Mouse (Mus musculus): Measurements from ENCODE around the gene Stk36. TPM values are rescaled to one million over a fixed set of nuclear protein-coding genes. Genes with fewer than 3 reads are reported as not detected.

The Stk36 gene
- 25.7 and 27.9 TPM in 2 replicates for polyA plus RNA-seq (2015; fragmentation: Nextera tagmentation; extraction: Ambion mirVana)

GRCm38 (mm10) chr1:74601267-74601962 lies at the start of gene Stk36, which contains the start of gene Rnf25:
Stk36 (plus strand) TSS chr1:74601445.
Rnf25 (minus strand) TSS chr1:74601397.
- Histone ChIP-seq H3K36me3 (peaks cover 33% of the 10 kb centered on the region), H3K4me2 (replicated peaks) (peak within 1 kb of the TSS; percentile 78), H3K27ac (replicated peaks) (peak within 1 kb of the TSS; percentile 64), H3K9ac (replicated peaks) (peak within 1 kb of the TSS; percentile 87), H3K4me3 (peak within 1 kb of the TSS; percentile 90), H3K9me3 (no peaks in the 10 kb centered on the region), H3K4me1 (peaks cover 27% of the 10 kb centered on the region), H3K27me3 (no peaks in the 10 kb centered on the region)
- 8% methylated on average over 25 of the region's 25 CpGs for WGBS
- peak; percentile 95 for ATAC-seq (replicated peaks)

DNA sequence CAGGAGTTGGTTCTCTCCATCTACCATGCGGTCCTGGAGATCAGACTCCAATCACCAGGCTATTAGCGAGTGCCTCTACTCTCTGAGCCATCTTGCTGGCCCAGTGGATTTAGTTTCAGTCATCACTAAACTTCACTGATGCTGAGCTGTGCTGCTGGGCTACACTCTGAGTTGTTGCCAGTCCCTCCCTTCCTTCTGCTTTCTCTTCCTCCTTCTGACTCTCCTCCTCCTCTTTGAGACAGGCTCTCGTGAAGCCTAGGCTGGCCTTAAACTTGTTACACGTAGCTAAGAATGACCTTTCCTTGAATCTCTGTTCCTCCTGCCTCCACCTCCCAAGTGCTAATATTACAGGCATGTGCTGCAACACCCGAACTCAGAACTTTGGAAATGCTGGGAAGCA lies 42.2 kb upstream of the Stk36 start:
- H3K36me3 ChIP-seq, result peaks cover 5% of the 10 kb centered on the region; the same call in 1 of the 2 replicates
- no peak overlapping the region for H3K4me2 ChIP-seq (replicated peaks)
- H3K27me3 ChIP-seq, result no peaks in the 10 kb centered on the region
- H3K9me3 ChIP-seq, result no peaks in the 10 kb centered on the region
- H3K9ac ChIP-seq (replicated peaks), result no peak overlapping the region
- no peak for ATAC-seq (replicated peaks)
- H3K27ac ChIP-seq (replicated peaks), result no peak overlapping the region
- no peak overlapping the region for H3K4me3 ChIP-seq
- no peaks in the 10 kb centered on the region for H3K4me1 ChIP-seq
- WGBS, result 87% methylated on average over 5 of the region's 5 CpGs

DNA sequence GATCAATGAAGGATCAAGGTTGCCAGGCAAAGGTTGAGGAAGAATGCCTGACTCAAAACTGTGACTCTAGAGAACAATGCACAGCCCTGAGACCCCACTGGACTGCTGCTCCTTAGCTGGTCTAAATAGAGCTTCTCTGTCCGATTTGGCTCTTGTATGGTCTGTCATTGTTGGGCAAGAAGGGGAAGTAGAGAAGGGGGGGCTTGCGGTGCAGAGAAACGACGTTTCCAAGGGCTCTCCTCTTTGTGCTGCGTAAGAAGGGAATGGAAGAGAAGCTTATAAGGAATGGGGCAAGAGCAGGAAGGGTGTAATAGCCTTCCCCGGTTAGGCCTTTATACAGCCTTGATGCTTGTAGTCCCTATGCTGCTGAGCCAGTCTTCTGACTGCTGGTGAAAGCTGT lies 35.4 kb upstream of the Stk36 start:
- Histone ChIP-seq H3K27ac (replicated peaks) (no peak overlapping the region), H3K4me1 (no peaks in the 10 kb centered on the region), H3K27me3 (no peaks in the 10 kb centered on the region), H3K9me3 (no peaks in the 10 kb centered on the region), H3K4me3 (no peak overlapping the region), H3K9ac (replicated peaks) (no peak overlapping the region), H3K4me2 (replicated peaks) (no peak overlapping the region), H3K36me3 (peaks cover 67% of the 10 kb centered on the region)
- no peak for ATAC-seq (replicated peaks)
- 71% methylated on average over 6 of the region's 6 CpGs for WGBS

DNA sequence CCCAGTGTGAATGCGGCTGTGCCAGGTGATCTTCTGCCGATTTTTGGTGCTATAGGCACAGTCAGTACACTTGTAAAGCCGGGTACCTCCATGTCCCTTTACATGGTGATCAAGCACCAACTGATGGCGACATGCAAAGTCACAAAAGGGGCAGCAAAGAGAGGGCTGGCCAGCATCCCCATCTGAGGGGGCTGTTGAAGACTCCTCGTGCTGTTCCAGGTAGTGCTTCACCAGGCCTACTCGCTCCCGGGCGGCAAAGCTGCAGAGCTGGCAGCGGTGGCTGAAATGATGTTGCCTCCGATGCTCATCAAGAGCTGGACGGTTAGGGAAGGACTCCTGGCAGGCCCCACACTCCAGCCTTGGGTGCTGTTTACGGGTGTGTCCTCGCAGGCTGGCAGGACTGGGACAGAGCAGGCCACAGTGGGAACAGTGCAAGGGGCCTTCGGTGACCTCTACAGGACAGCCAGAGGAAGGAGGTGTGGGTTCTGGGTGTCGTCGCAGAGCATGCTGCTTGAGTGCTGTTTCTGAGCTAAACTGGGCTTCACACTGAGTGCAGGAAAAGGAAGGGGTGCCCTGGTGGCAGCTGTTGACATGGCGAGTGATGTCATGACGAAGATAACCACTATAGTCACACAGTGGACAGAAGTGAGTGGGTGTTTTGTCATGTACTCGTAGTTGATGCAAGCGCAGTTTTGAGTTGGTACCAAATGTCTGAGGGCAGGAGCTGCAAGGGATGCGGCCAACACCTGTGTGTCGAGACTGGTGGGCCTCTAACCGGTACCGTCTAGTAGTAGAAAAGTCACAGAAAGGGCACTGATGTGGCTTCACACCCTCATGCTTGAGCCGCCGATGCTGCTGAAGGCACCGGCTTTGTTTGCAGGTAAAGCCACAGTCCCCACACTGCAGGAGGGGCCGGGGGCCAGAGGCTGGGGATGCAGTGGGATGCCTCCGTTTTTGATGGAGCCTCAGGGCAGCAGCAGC lies 31.2 kb upstream of the Stk36 start:
- H3K36me3 ChIP-seq, result peaks cover 93% of the 10 kb centered on the region
- 92% methylated on average over 29 of the region's 29 CpGs for WGBS
- H3K9me3 ChIP-seq, result no peaks in the 10 kb centered on the region

DNA sequence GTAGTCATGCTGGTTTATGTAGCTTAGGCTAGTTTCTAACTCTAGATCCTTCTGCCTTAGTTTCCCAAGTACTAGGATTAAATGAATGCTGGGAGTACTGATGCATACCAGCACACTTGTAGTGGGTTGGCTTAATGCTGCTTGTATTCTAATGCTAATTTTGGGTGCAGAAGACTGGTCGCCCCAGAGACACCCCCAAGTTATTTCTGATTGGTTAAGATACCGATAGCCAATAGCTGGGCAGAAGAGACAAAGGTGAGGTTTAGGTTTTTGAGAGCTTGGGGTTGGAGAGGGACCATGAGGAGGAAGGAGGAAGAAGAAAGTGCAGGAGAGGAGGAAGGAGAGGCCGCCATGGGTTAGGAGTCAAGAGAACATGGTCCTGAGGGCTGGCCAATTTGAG lies 18.6 kb upstream of the Stk36 start:
- Histone ChIP-seq H3K36me3 (peaks cover 32% of the 10 kb centered on the region), H3K27me3 (no peaks in the 10 kb centered on the region)

More for the DNA sequence above, 31.2 kb upstream of the Stk36 start:
- no peak overlapping the region for H3K9ac ChIP-seq (replicated peaks)
- no peaks in the 10 kb centered on the region for H3K4me1 ChIP-seq
- no peak overlapping the region for H3K4me3 ChIP-seq
- H3K27me3 ChIP-seq, result no peaks in the 10 kb centered on the region
- no peak overlapping the region for H3K4me2 ChIP-seq (replicated peaks)
- no peak overlapping the region for H3K27ac ChIP-seq (replicated peaks)
- ATAC-seq (replicated peaks), result no peak

DNA sequence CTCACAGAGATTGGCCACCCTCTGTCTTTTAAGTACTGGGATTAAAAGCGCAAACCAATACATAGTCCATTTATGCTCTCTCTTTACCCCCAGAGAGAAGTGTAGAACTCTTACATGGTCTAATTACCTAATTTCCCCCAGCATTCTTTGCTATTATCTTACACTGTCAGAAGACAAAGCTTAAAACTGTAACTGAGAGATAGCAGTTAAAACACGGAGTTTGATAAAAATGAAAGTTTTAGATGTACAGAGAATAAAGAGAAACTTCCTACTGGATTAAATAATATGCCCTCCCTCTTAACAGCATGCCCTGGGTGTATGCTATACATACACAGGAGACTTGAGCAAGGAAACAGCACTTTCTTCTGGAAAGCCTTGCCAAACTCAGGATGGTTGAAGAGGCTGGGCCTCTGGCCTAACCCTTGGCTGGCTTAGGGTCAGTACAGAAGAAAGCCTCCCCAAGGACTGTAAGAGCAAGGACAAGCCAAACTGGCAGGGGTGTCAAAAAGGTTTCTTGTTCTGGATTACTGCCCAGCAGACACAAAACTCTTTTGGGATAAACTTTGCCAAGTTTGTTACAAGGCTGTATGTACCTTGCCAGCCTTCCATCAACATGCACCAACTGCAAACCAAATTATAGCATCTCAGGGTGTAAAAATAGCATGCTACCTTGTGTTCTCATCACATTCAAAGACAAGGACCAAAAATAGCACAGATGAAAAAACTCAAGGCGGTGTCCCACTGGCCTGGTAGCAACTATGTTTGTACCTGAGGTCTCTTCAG lies 16.4 kb upstream of the Stk36 start:
- Histone ChIP-seq H3K36me3 (peaks cover 13% of the 10 kb centered on the region), H3K9me3 (no peaks in the 10 kb centered on the region), H3K4me2 (replicated peaks) (no peak overlapping the region), H3K9ac (replicated peaks) (no peak overlapping the region), H3K27me3 (no peaks in the 10 kb centered on the region), H3K4me3 (no peak overlapping the region), H3K4me1 (peaks cover 35% of the 10 kb centered on the region), H3K27ac (replicated peaks) (no peak overlapping the region)
- WGBS, result 90% methylated on average over 3 of the region's 3 CpGs
- no peak for ATAC-seq (replicated peaks)

More for the DNA sequence above, 18.6 kb upstream of the Stk36 start:
- 83% methylated on average over 3 of the region's 3 CpGs for WGBS
- no peak overlapping the region for H3K9ac ChIP-seq (replicated peaks)
- ATAC-seq (replicated peaks), result no peak
- H3K4me3 ChIP-seq, result no peak overlapping the region
- no peak overlapping the region for H3K4me2 ChIP-seq (replicated peaks)
- peaks cover 23% of the 10 kb centered on the region for H3K4me1 ChIP-seq
- H3K9me3 ChIP-seq, result no peaks in the 10 kb centered on the region
- H3K27ac ChIP-seq (replicated peaks), result no peak overlapping the region

DNA sequence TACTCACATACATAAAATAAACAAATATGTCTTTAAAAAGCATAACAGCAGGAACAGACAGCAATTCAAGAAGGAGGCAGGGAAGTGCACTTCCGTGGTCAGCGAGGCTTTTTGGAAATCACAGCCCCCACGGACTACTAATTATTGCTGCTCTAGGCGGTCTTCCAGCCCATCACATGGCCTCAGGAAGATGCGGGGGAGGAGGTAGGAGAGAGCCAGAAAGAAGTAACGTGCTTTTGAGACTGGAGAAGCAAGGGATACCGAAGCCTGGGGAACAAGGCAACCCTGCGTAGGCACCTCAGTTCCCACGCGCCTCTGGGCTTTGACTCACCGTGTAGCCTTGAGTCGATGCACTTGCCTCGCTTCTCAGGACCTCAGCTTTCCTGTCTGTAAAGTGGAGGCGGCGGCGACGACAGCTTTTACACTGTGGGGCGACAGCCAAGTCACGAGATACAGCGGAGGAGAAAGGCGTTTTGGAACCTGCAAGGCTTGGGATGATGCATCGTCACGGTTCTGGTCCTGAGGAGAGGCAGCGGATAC lies 13.9 kb upstream of the Stk36 start:
- Histone ChIP-seq H3K4me3 (peak overlapping the region; percentile 69), H3K27ac (replicated peaks) (peak overlapping the region; percentile 91), H3K4me2 (replicated peaks) (peak overlapping the region; percentile 81), H3K36me3 (peaks cover 21% of the 10 kb centered on the region; the same call in 1 of the 2 replicates), H3K9me3 (no peaks in the 10 kb centered on the region), H3K9ac (replicated peaks) (peak overlapping the region; percentile 74), H3K4me1 (peaks cover 35% of the 10 kb centered on the region), H3K27me3 (no peaks in the 10 kb centered on the region)
- ATAC-seq (replicated peaks), result no peak
- WGBS, result under 1% methylated on average over 24 of the region's 24 CpGs

DNA sequence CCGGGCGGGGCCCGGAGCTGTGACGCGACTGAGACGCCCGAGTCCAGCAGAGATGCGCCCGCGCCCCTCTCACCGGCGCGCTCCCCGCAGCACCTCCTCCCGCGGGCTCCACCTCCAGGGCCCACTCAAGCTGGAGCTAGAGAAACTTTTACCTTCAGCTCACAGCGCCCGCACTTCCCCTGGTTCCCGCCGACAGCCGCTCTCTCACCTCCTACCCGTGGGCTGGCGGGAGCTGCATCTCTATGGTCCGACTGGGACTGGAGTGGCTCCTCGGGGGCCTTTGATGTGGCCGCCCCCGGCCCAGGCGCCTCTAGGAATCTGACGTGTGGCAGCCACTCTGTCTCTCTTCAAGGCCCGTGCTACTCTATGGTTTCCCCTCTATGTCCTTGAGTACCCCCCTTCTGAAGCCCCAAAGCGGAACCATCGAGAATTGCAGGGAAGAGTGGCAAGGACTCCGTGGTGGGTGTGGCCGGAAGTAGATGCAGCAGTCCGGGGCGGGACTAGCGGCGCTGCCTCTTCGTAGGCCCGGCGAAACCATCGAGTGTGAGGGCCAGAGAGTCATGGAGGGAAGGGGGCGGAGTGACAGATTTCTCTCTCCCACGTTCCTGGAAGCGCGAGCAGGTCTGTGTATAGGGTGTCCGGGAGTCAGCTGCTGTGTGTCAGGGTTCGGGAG lies 13.3 kb upstream of the Stk36 start, which contains the start of the genes Zfp142 and Bcs1l:
Zfp142 (minus strand) TSS at position 474 of the 673 bp plus-strand sequence.
Bcs1l (plus strand) TSS at position 517 of the 673 bp plus-strand sequence.
- H3K4me1 ChIP-seq, result peaks cover 35% of the 10 kb centered on the region
- H3K4me2 ChIP-seq (replicated peaks), result peak within 1 kb of the TSS; percentile 81
- H3K27ac ChIP-seq (replicated peaks), result peak within 1 kb of the TSS; percentile 91
- H3K9ac ChIP-seq (replicated peaks), result peak within 1 kb of the TSS; percentile 81
- WGBS, result under 1% methylated on average over 48 of the region's 48 CpGs
- H3K36me3 ChIP-seq, result peaks cover 23% of the 10 kb centered on the region; the same call in 1 of the 2 replicates
- peak; percentile 99 for ATAC-seq (replicated peaks)
- no peaks in the 10 kb centered on the region for H3K27me3 ChIP-seq
- no peaks in the 10 kb centered on the region for H3K9me3 ChIP-seq
- H3K4me3 ChIP-seq, result peak within 1 kb of the TSS; percentile 69

DNA sequence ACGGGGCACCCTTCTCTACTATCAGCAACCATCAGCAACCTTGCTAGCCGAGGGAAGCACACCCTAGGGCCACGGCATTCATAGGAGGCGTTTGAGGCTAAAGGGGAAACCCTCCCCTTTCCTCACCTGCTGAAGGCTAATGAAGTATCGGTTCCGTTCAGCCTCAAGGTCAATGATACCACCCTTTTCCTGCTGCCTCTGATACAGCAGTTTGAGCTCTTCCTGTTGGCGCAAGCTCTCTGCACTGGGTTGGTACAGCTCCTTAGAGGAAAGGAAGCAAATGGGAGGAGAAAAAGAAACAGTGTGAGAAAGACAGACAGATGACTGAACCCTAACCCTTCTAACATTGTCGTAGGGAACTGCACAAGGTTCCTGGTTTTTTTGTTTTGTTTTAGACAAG lies 6.8 kb upstream of the Stk36 start:
- Histone ChIP-seq H3K36me3 (peaks cover 67% of the 10 kb centered on the region), H3K27ac (replicated peaks) (no peak overlapping the region), H3K4me1 (peaks cover 4% of the 10 kb centered on the region), H3K4me2 (replicated peaks) (no peak overlapping the region), H3K9me3 (no peaks in the 10 kb centered on the region), H3K27me3 (no peaks in the 10 kb centered on the region), H3K4me3 (no peak overlapping the region), H3K9ac (replicated peaks) (no peak overlapping the region)
- 88% methylated on average over 8 of the region's 8 CpGs for WGBS
- no peak for ATAC-seq (replicated peaks)

GRCm38 (mm10) chr1:74600501-74601266 lies 561 bp upstream of the Stk36 start:
- Histone ChIP-seq H3K9me3 (no peaks in the 10 kb centered on the region), H3K36me3 (peaks cover 36% of the 10 kb centered on the region), H3K27me3 (no peaks in the 10 kb centered on the region), H3K4me1 (peaks cover 27% of the 10 kb centered on the region), H3K27ac (replicated peaks) (peak overlapping the region; percentile 64), H3K4me3 (peak overlapping the region; percentile 90), H3K4me2 (replicated peaks) (peak overlapping the region; percentile 78), H3K9ac (replicated peaks) (peak overlapping the region; percentile 87)
- 8% methylated on average over 26 of the region's 26 CpGs for WGBS
- peak; percentile 73 for ATAC-seq (replicated peaks)
